Mouse (Mus musculus) activated CD4-positive, CD25-positive, alpha-beta regulatory T cell (primary cell): Measurements from ENCODE around the gene Cks2. TPM values are rescaled to one million over a fixed set of nuclear protein-coding genes. Genes with fewer than 3 reads are reported as not detected.

Experiments
- polyA plus RNA-seq, 2 experiments: library from polyadenylated mRNA; unstranded; fragments of 100-300 nt; shearing (Covaris generic); gene quantifications; one replicate each; pipeline ENCODE4 v1.2.1; 2017

The Cks2 gene
- 10 to 100 TPM; 53.7 to 69.2 TPM for polyA plus RNA-seq

GRCm38 (mm10) chr13:51644829-51645789, at the start of gene Cks2:
Cks2 (plus strand) TSS chr13:51645232.

GRCm38 (mm10) chr13:51651408-51652064, 6.5 kb downstream of the Cks2 start, which contains the start of gene Secisbp2:
Secisbp2 (plus strand) TSS chr13:51651697.

Other genes starting within 250 kb of the Cks2 start
- gene S1pr3, start 236.6 kb upstream of the Cks2 start, polyA plus RNA-seq: under 1 TPM in 1 of 2 experiments, not detected in 1; 0.25 TPM
- gene Shc3, start 75.8 kb upstream of the Cks2 start, polyA plus RNA-seq: under 1 TPM in 1 of 2 experiments, not detected in 1; 0.32 TPM
- 10 to 100 TPM; 35.3 to 39.9 TPM for gene Secisbp2, start 6.5 kb downstream of the Cks2 start, polyA plus RNA-seq
- gene Sema4d, start 148.5 kb downstream of the Cks2 start, polyA plus RNA-seq: 100 to 1,000 TPM; 186 to 262 TPM
- gene Gadd45g, start 201.4 kb downstream of the Cks2 start, polyA plus RNA-seq: 10 to 100 TPM; 26.8 to 41.4 TPM